Mouse (Mus musculus) embryo, embryonic 11 days (tissue): ENCODE measurements around the gene Abcb10.
A peak's percentile ranks its signal among the peaks of the same experiment; 100 is the strongest.
"Not testable (repeated sequence)": the region's sequence is repeated elsewhere in the genome, so short reads cannot be mapped to it uniquely, and the experiment has no call there.

ENCODE experiments used
- DNase-seq: peaks from one replicate; pipeline ENCODE4 v3.0.0-alpha.2; 2015

Abcb10 gene

GRCm38 (mm10) chr8:123982826-123983400, at the start of gene Abcb10:
TSS of gene Abcb10 (minus strand) at chr8:123983122.
- DNase-seq: peak; percentile 92

DNA sequence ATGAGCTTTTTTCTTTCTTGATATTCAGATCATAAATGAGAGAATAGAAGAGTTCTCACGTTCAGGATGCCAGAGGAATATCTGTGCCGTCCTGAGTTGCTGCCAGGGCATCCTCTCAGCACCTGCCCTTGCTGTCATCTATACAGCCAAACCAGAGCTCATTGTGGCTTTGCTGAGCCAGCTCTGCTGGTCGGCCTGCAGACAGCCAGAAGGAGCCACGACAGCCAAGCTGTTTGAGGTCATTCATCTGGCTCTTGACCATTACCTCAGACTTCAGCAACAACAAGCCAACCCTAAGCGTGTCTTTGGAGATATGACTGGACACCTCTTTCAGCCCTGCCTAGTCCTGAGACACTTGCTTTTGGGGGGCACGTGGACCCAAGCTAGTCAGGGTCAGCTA, 44.9 kb upstream of the Abcb10 start:
- no peak for DNase-seq

GRCm38 (mm10) chr8:124026265-124026664, 43.3 kb upstream of the Abcb10 start:
- not testable (repeated sequence) for DNase-seq

DNA sequence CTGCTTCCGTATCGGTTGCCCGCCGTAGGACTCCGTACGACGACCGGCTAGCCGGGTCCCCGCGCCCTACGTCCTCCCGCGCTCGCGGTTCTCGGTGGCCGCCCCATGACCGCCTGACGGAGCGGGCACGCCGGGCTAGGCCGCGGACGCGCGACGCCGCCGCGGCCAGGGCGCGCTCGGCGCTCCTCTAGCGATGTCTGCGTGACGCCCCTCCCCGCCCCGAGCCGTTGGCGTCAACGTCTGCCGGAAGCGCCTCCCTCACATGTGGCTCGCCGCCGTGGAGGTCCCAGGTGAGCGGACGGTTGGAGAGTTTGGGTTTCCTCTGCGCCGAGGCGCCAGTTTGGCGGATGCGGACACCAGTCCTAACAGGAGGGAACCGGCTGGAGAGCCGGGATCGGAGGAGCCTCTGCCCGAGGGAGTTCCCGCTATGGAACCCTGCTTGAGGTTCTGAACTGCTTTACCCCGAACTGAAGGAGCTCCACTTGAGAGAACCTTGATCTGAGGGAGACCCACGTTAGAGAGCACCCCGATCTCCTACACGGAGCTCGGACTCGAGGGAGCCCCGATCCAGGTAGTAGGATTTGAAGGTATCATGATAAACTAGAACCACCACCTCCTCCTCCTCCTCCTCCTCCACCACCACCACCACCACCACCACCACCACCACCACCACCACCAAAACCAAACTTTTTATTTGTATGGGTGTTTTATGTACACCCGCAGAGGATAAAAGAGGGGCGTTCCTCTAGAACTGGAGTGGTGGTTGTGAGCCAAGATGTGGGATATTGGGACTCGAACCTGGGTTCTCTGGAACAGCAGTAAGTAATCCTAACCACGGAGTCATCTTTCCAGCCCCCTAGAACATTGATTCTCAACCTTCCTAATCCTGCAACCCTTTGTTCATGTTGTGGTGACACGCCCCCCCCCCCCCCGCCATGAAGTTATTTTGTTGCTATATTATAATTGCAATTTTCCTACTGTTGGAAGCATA, 38.6 kb upstream of the Abcb10 start, which contains the start of the genes Taf5l and Urb2:
Gene Taf5l (minus strand): TSS at position 161 of the 991 bp plus-strand sequence.
Gene Urb2 (plus strand): TSS at position 272 of the 991 bp plus-strand sequence.
- DNase-seq: peak; percentile 97

- DNase-seq: peak; percentile 93
These were observed 37.7 kb upstream of the Abcb10 start for GRCm38 (mm10) chr8:124020439-124021236.

- peak; percentile 39 for DNase-seq
These were observed 36.9 kb upstream of the Abcb10 start for GRCm38 (mm10) chr8:124019782-124020181.

GRCm38 (mm10) chr8:124014751-124015150, 31.8 kb upstream of the Abcb10 start:
- DNase-seq: no peak

- DNase-seq: not testable (repeated sequence)
These were observed 31.4 kb upstream of the Abcb10 start for GRCm38 (mm10) chr8:124014299-124014698.

GRCm38 (mm10) chr8:124011989-124012586, 29.2 kb upstream of the Abcb10 start:
- DNase-seq: no peak

DNA sequence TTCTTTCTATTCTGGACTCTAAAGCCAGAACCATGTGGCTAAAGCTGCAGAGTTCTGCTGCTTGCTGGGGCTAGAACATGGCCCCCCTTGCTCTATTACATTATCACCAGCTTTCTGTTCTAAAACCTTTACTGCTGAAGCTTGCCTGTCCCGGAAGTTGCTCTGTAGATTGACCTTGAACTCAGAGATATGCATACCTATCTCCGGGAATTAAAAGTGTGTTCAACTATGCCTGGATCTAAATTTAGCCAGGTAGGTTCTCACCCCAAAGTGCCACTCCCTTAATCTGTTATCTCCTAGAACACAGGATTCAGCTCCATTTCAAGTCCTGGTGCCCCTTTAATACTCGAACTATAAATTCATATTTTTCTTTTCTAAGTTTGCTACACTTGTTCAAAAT, 28.7 kb upstream of the Abcb10 start:
- no peak for DNase-seq

DNA sequence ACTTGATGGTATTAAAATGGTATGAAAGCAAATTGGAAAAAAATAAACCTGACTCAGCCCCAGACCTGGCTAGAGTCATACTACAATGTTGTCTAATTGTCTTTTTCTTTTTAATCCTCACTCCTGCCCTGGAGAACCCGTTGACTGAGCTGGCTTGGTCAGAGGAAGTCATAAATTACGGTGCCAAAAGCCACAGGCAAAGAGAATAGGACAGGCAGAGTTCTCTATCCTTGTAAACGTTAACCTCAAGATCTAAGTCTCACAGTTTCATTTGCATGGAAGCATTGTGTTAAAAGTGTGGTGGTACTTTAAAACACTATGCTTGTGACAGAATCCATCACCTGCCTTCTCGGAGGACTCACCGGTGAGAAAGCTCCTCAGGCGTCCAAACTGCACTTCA, 24.9 kb upstream of the Abcb10 start:
- no peak for DNase-seq

GRCm38 (mm10) chr8:124002546-124003108, 19.7 kb upstream of the Abcb10 start:
- DNase-seq: no peak

GRCm38 (mm10) chr8:123999568-123999967, 16.6 kb upstream of the Abcb10 start:
- no peak for DNase-seq

DNA sequence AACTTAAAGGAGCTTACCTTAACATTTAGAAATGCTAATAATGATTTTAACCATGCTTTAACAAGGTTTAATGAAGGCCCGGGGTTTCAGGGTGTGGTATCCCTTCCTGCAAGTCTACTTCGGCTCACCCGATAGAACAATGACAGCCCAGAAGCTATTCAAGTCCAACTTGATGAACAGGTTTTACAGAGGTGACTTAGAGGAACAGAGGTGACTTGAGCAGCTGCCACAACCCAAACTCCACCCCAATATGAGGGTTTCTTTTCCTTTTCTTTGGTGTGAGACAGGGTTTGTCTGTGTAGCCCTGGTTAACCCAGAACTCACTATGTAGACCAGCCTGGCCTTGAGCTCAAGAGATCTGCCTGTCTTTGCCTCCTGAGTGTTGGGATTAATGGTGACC, 11.1 kb upstream of the Abcb10 start:
- no peak for DNase-seq

GRCm38 (mm10) chr8:123993597-123993996, 10.7 kb upstream of the Abcb10 start:
- no peak for DNase-seq

DNA sequence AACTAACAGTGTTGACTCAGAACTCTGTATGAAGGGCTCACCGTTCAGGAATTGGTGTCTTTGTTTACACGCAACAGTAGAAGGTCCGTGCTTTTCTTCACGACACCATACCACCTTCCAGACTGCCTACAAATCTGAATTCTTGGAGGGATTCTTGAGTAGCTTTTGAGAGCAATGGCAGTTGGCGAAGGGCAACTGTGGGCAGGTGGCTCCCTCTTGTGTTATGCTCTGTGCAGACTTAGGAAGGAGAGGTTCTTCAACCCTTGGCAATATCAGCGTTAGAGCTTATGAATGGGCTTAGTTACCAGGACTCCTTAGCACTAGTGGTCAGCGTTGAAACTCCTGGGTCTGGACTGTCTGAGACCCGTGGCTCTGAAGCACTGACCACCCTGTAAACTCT, 9.7 kb upstream of the Abcb10 start:
- DNase-seq: no peak

DNA sequence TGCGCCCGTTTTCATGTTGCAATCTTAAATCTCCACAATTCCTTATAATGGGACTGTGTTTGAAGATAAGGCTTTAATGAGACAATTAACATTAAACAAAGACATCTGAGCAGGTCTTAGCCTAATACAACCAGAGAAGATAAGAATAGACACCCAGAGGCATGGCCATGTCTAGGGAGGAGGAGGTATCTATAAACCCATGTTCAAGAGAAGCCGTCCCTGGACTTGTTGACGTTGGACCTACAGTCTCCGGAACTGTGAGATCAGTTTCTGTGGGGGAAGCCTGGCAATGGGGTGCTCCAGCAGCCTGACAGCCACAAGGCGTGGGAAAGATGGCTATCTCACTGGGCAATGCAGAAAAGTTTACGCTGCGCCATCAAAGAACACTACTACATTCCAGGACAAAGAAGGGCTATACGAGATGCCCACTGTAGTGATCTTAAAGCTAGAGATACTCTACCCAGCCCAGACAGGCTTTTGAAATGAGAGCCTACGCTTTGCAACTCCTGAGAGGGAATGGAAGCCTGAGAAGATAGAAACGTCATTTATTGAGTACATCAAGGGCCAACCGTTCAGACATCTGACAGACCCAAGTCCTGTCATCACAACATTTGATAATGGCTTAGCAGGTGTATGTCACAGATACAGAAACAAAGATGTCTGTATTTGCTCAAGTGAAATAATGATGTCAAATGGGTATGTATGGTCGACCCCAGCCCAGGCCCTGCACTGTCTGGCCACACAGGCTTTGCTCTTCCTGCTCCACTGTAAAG, 7.5 kb upstream of the Abcb10 start:
- DNase-seq: no peak

GRCm38 (mm10) chr8:123989128-123989527, 6.2 kb upstream of the Abcb10 start:
- DNase-seq: no peak

- peak; percentile 10 for DNase-seq
These were observed 5.7 kb upstream of the Abcb10 start for GRCm38 (mm10) chr8:123988605-123989038.

GRCm38 (mm10) chr8:123982291-123982793, 580 bp downstream of the Abcb10 start:
- peak; percentile 39 for DNase-seq

GRCm38 (mm10) chr8:123981674-123982073, 1.2 kb downstream of the Abcb10 start:
- DNase-seq: no peak
